Comparison of ENCODE assay signal across 9 mouse cellular contexts in genomic region chr3:115596523-115596922, GRCm38 (mm10).
A peak's percentile ranks its signal among the peaks of the same experiment; 100 is the strongest.
DNase-seq lines count a peak whose midpoint lies in the region; ATAC-seq and TF ChIP-seq lines count a peak whose summit lies in the region.
"Had no signal": no experiment of that assay in that cellular context is flagged by ENCODE, and none has a peak within 500 bp of the region (broad histone marks: within the 10 kb centered on the region; RNA-seq: fewer than 3 reads in every experiment).

No protein-coding gene starts in this region.

- H3K4me1 ChIP-seq in limb, embryonic 14.5 days (ENCODE audit: control insufficient read depth, insufficient read depth, low read length), result no peaks in the 10 kb centered on the region
- H3K4me1 ChIP-seq in neural tube, embryonic 12.5 days, result no peaks in the 10 kb centered on the region
- H3K4me1 ChIP-seq: embryonic facial prominence, embryonic 15.5 days had no signal

- H3K4me3 ChIP-seq in limb, embryonic 14.5 days (replicated peaks; ENCODE audit: low read length), result no peak overlapping the region
- no peak overlapping the region for H3K4me3 ChIP-seq in neural tube, embryonic 12.5 days
- H3K4me3 ChIP-seq: embryonic facial prominence, embryonic 15.5 days had no signal

- H3K9ac ChIP-seq in limb, embryonic 14.5 days (ENCODE audit: low read depth, low read length, severe bottlenecking), result no peak overlapping the region
- H3K9ac ChIP-seq in neural tube, embryonic 12.5 days, result no peak overlapping the region
- H3K9ac ChIP-seq: embryonic facial prominence, embryonic 15.5 days had no signal

- H3K9me3 ChIP-seq in limb, embryonic 14.5 days (ENCODE audit: control insufficient read depth, low read length), result no peaks in the 10 kb centered on the region
- H3K9me3 ChIP-seq in neural tube, embryonic 12.5 days, result no peaks in the 10 kb centered on the region
- H3K9me3 ChIP-seq: embryonic facial prominence, embryonic 15.5 days had no signal

- H3K27me3 ChIP-seq in limb, embryonic 14.5 days (ENCODE audit: control insufficient read depth, insufficient read depth, low read length), result no peaks in the 10 kb centered on the region
- no peaks in the 10 kb centered on the region for H3K27me3 ChIP-seq in neural tube, embryonic 12.5 days (replicated peaks)
- H3K27me3 ChIP-seq: embryonic facial prominence, embryonic 15.5 days had no signal

- TF ChIP-seq POLR2A in limb, embryonic 14.5 days (IDR thresholded peaks at IDR 0.05; ENCODE audit: borderline replicate concordance, extremely low read depth, insufficient read depth, insufficient read length), result no peak

- DNase-seq in right cerebral cortex, adult 18-20 months, result peak; percentile 36
- DNase-seq in right cerebral cortex, postnatal 25 days, result no peak
- peak; percentile 15 for DNase-seq in cerebellum, adult 8-10 months
- peak; percentile 61 for DNase-seq in gastrocnemius, postnatal 10 days
- DNase-seq in kidney, adult 11 months, result peak; percentile 38
- peak; percentile 14 for DNase-seq in limb, embryonic 14.5 days (ENCODE audit: low spot score)
- peak; percentile 77 for DNase-seq in thymus, postnatal 0 days (ENCODE audit: low spot score)

- no peaks in the 10 kb centered on the region for H3K36me3 ChIP-seq in limb, embryonic 14.5 days (ENCODE audit: control insufficient read depth, insufficient read depth, low read length)
- H3K36me3 ChIP-seq in neural tube, embryonic 12.5 days, result no peaks in the 10 kb centered on the region
- H3K36me3 ChIP-seq: embryonic facial prominence, embryonic 15.5 days had no signal

- ATAC-seq in limb, embryonic 14.5 days (ENCODE audit: low FRiP score, low read depth), result no peak
- ATAC-seq in neural tube, embryonic 12.5 days (ENCODE audit: low FRiP score, low read depth), result 0 out of 2 replicates have a peak, but pooled peaks have one; percentile 45

- no peak overlapping the region for H3K4me2 ChIP-seq in limb, embryonic 14.5 days (replicated peaks; ENCODE audit: low read depth, low read length, severe bottlenecking)
- no peak overlapping the region for H3K4me2 ChIP-seq in neural tube, embryonic 12.5 days (replicated peaks)
- H3K4me2 ChIP-seq: embryonic facial prominence, embryonic 15.5 days had no signal

- 29% methylated on average over 6 of the region's 6 CpGs for WGBS in limb, embryonic 14.5 days
- WGBS in neural tube, embryonic 12.5 days, result 33% methylated on average over 6 of the region's 6 CpGs

- no peak overlapping the region for H3K27ac ChIP-seq in limb, embryonic 14.5 days (replicated peaks; ENCODE audit: low read depth, low read length)
- H3K27ac ChIP-seq in neural tube, embryonic 12.5 days, result no peak overlapping the region
- H3K27ac ChIP-seq: embryonic facial prominence, embryonic 15.5 days had no signal
